Mouse (Mus musculus) CH12.LX (cell line): ENCODE data around the gene Rassf5. TPM values are rescaled to one million over a fixed set of nuclear protein-coding genes. Genes with fewer than 3 reads are reported as not detected.

Source experiments
- DNase-seq: peaks from one replicate; pipeline ENCODE4 v3.0.0-alpha.2; 2013; ENCODE audit errors: extremely low read depth
- H3K27ac ChIP-seq: 2 replicates; pipeline ENCODE4 v1.5.1; 2012; ENCODE audit warnings: low read depth, mild to moderate bottlenecking, control low read depth, moderate library complexity; ENCODE audit not compliant: insufficient read depth
- H3K27me3 ChIP-seq: replicated peaks from 2 replicates; pipeline ENCODE3; 2012; ENCODE audit warnings: inconsistent platforms
- H3K36me3 ChIP-seq, 2 experiments: replicated peaks in 1 of 2; 2 replicates each; pipeline versions ENCODE3 to v1.6.1; 2012; ENCODE audit warnings: inconsistent platforms in 1 of 2, low read length in 1 of 2, mild to moderate bottlenecking in 1 of 2, mixed read lengths in 1 of 2, moderate library complexity in 1 of 2; ENCODE audit not compliant: control insufficient read depth in 1 of 2, insufficient read depth in 1 of 2
- H3K4me1 ChIP-seq, 2 experiments: 2 replicates each; pipeline ENCODE4 v1.6.1; 2012; ENCODE audit warnings: inconsistent platforms in 1 of 2, moderate library complexity in 1 of 2; ENCODE audit not compliant: insufficient read depth in 2 of 2, control insufficient read depth in 1 of 2
- H3K4me2 ChIP-seq: 2 replicates; pipeline ENCODE4 v1.6.1; 2012; ENCODE audit warnings: low read depth, mild to moderate bottlenecking, control low read depth; ENCODE audit not compliant: poor library complexity, insufficient read depth, severe bottlenecking
- H3K4me3 ChIP-seq, 3 experiments: fragments of 150-350 bp in 1 of 3; sonication (generic) in 1 of 3; replicated peaks in 1 of 3; 2 replicates each; pipeline versions ENCODE3 to v1.5.1; 2011 to 2012; ENCODE audit warnings: low read depth in 2 of 3, low read length in 2 of 3, mild to moderate bottlenecking in 2 of 3, moderate library complexity in 2 of 3, control low read depth in 1 of 3, improper control_type of control experiment in 1 of 3, inconsistent platforms in 1 of 3, mixed read lengths in 1 of 3; ENCODE audit not compliant: poor library complexity in 1 of 3
- H3K79me2 ChIP-seq: replicated peaks from 2 replicates; pipeline ENCODE4 v1.6.1; 2012; ENCODE audit warnings: mild to moderate bottlenecking, moderate library complexity; ENCODE audit not compliant: control insufficient read depth, poor library complexity, insufficient read depth, severe bottlenecking; ENCODE audit errors: extremely low read depth
- H3K9ac ChIP-seq: 2 replicates; pipeline ENCODE4 v1.6.1; 2012; ENCODE audit warnings: low read depth, mild to moderate bottlenecking, control low read depth, moderate library complexity; ENCODE audit not compliant: insufficient read depth
- H3K9me3 ChIP-seq: replicated peaks from 2 replicates; pipeline ENCODE3; 2012; ENCODE audit warnings: low read length, inconsistent platforms, mixed read lengths
- CHD1 ChIP-seq: IDR thresholded peaks from 2 replicates; pipeline ENCODE4 v1.6.1; 2012; ENCODE audit warnings: low read depth, low read length, improper control_type of control experiment, inconsistent platforms
- CHD2 ChIP-seq: IDR thresholded peaks from 2 replicates; pipeline ENCODE4 v1.6.1; 2011; ENCODE audit warnings: low read length, improper control_type of control experiment
- CTCF ChIP-seq, 2 experiments: IDR thresholded peaks in 1 of 2; conservative IDR thresholded peaks in 1 of 2; 2 replicates each; pipeline ENCODE4 v1.5.1; 2011 to 2012; ENCODE audit warnings: low read depth in 2 of 2, low read length in 2 of 2, improper control_type of control experiment in 1 of 2, inconsistent platforms in 1 of 2, mild to moderate bottlenecking in 1 of 2, moderate library complexity in 1 of 2
- E2F4 ChIP-seq: IDR thresholded peaks from 2 replicates; pipeline ENCODE4 v1.6.1; 2011; ENCODE audit warnings: low read depth, low read length, improper control_type of control experiment; ENCODE audit not compliant: insufficient replicate concordance
- ELF1 ChIP-seq: IDR thresholded peaks from 2 replicates; pipeline ENCODE4 v1.6.1; 2014; ENCODE audit warnings: low read depth, mild to moderate bottlenecking, inconsistent platforms, low read length, improper control_type of control experiment
- EP300 ChIP-seq: IDR thresholded peaks from 2 replicates; pipeline ENCODE4 v1.6.1; 2011; ENCODE audit warnings: low read length, improper control_type of control experiment
- GABPA ChIP-seq: IDR thresholded peaks from 2 replicates; pipeline ENCODE4 v1.6.1; 2012; ENCODE audit warnings: low read depth, low read length, improper control_type of control experiment, inconsistent platforms; ENCODE audit not compliant: insufficient replicate concordance
- IRF4 ChIP-seq: IDR thresholded peaks from 2 replicates; pipeline ENCODE4 v1.6.1; 2014; ENCODE audit warnings: low read depth, mild to moderate bottlenecking, inconsistent platforms, low read length, improper control_type of control experiment
- JUN ChIP-seq: IDR thresholded peaks from 2 replicates; pipeline ENCODE4 v1.6.1; 2011; ENCODE audit warnings: low read depth, mild to moderate bottlenecking, low read length, improper control_type of control experiment, moderate library complexity; ENCODE audit not compliant: insufficient read depth
- JUND ChIP-seq: conservative IDR thresholded peaks from 2 replicates; pipeline ENCODE4 v1.6.1; 2011; ENCODE audit warnings: low read depth, low read length, improper control_type of control experiment
- KAT2A ChIP-seq: IDR thresholded peaks from 2 replicates; pipeline ENCODE4 v1.6.1; 2012; ENCODE audit warnings: low read length, improper control_type of control experiment, inconsistent platforms; ENCODE audit not compliant: insufficient replicate concordance
- MAFK ChIP-seq: IDR thresholded peaks from 2 replicates; pipeline ENCODE4 v1.6.1; 2011; ENCODE audit warnings: low read length, improper control_type of control experiment; ENCODE audit not compliant: insufficient replicate concordance
- MEF2A ChIP-seq: IDR thresholded peaks from 2 replicates; pipeline ENCODE4 v1.6.1; 2014; ENCODE audit warnings: low read depth, mild to moderate bottlenecking, inconsistent platforms, low read length, improper control_type of control experiment, borderline replicate concordance
- MYC ChIP-seq: IDR thresholded peaks from 2 replicates; pipeline ENCODE4 v1.6.1; 2011; ENCODE audit warnings: low read depth, mild to moderate bottlenecking, improper control_type of control experiment, low read length
- POLR2A ChIP-seq: IDR thresholded peaks from 2 replicates; pipeline ENCODE4 v1.6.1; 2011; ENCODE audit warnings: low read depth, mild to moderate bottlenecking, improper control_type of control experiment, low read length
- POLR2AphosphoS2 ChIP-seq: IDR thresholded peaks from 2 replicates; pipeline ENCODE4 v1.6.1; 2011; ENCODE audit warnings: low read depth, low read length, improper control_type of control experiment
- RAD21 ChIP-seq: IDR thresholded peaks from 2 replicates; pipeline ENCODE4 v1.6.1; 2011; ENCODE audit warnings: low read depth, mild to moderate bottlenecking, low read length, improper control_type of control experiment, moderate library complexity
- SIN3A ChIP-seq: IDR thresholded peaks from 2 replicates; pipeline ENCODE4 v1.6.1; 2012; ENCODE audit warnings: low read length, improper control_type of control experiment, inconsistent platforms
- TCF12 ChIP-seq: IDR thresholded peaks from 2 replicates; pipeline ENCODE4 v1.6.1; 2014; ENCODE audit warnings: low read depth, mild to moderate bottlenecking, inconsistent platforms, low read length, improper control_type of control experiment
- UBTF ChIP-seq: IDR thresholded peaks from 2 replicates; pipeline ENCODE4 v1.6.1; 2012; ENCODE audit warnings: low read depth, mild to moderate bottlenecking, inconsistent platforms, low read length, improper control_type of control experiment, moderate library complexity
- USF1 ChIP-seq: IDR thresholded peaks from 2 replicates; pipeline ENCODE4 v1.6.1; 2014; ENCODE audit warnings: low read depth, mild to moderate bottlenecking, inconsistent platforms, low read length, improper control_type of control experiment
- ZKSCAN1 ChIP-seq: IDR thresholded peaks from 2 replicates; pipeline ENCODE4 v1.6.1; 2012; ENCODE audit warnings: low read depth, inconsistent platforms, low read length, improper control_type of control experiment, borderline replicate concordance
- ZNF384 ChIP-seq: IDR thresholded peaks from 2 replicates; pipeline ENCODE4 v1.6.1; 2012; ENCODE audit warnings: low read depth, low read length, improper control_type of control experiment, inconsistent platforms
- dilution Hi-C: fragments of 300-500 bp; cut with MboI; formaldehyde crosslinking; loops from 2 replicates; pipeline ENCODE4 v1.14.3; 2020; ENCODE audit warnings: low sequenced_read_pairs; ENCODE audit not compliant: extremely low pct_unique_long_range_greater_than_20kb, extremely low pct_ligation_motif_present
- in situ Hi-C: fragments of 300-500 bp; cut with MboI; formaldehyde crosslinking; loops from 3 replicates; pipeline ENCODE4 v1.14.3; 2019; ENCODE audit warnings: low sequenced_read_pairs, low pct_ligation_motif_present, low pct_unique_long_range_greater_than_20kb, mixed read lengths
- polyA plus RNA-seq: library from polyadenylated mRNA; unstranded; fragments of >175 nt; gene quantifications from 2 replicates; pipeline ENCODE4 v1.2.1, GENCODE M21; 2012; ENCODE audit warnings: low read depth; ENCODE audit not compliant: insufficient read length
- total RNA-seq, 2 experiments: library from RNA; depleted of rRNA; stranded (reverse); fragments of 300-350 nt in 1 of 2; fragments of >200 nt in 1 of 2; gene quantifications; 2 replicates each; pipeline ENCODE4 v1.2.3; 2012 to 2014

Gene Rassf5
- total and polyA plus RNA-seq, 3 experiments, result 11.5 to 32.1 (median 16.3) TPM

DNA sequence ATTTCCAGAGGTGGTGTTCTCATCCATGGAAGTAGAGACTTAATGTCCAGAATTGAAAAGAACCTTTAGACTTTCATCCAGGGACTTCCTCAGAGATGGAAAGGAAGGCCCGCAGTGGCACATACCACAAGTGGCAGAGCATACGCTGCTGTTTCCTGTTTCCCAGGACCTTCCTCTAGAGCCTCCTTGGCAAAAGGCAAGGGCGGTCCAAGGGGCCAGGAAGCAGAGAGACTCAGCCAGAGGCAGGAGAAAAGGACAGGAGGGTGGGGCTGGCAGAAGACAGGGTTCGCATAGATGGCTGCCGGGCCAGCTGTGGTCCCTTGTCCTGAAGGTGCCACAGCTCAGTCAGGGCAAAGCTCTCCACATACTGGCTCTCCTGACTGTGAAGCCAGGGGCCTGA is 32.1 kb downstream of the Rassf5 start:
- dilution Hi-C loops (no loop called here), in situ Hi-C loops (no loop called here)
- peaks cover 4% of the 10 kb centered on the region for H3K27me3 ChIP-seq
- no peak for DNase-seq
- no peaks in the 10 kb centered on the region for H3K79me2 ChIP-seq
- H3K4me2 ChIP-seq, result no peak overlapping the region
- H3K4me1 ChIP-seq, result peaks cover 0 to 14% of the 10 kb centered on the region in 2 experiments; a peak in 2 of 4 replicates
- H3K9ac ChIP-seq, result no peak overlapping the region
- H3K9me3 ChIP-seq, result no peaks in the 10 kb centered on the region
- H3K27ac ChIP-seq, result no peak overlapping the region
- no peak overlapping the region for H3K4me3 ChIP-seq
- TF ChIP-seq USF1 (no peak), RAD21 (no peak), ELF1 (no peak), IRF4 (no peak), CHD2 (no peak), ZNF384 (no peak), E2F4 (no peak), CTCF (conservative IDR thresholded peaks at IDR 0.05 in 1 of 2, IDR thresholded peaks at IDR 0.05 in 1 of 2; ENCODE audit: low read depth in 2 of 2, low read length in 2 of 2) (no peak), POLR2A (no peak)
- no peaks in the 10 kb centered on the region for H3K36me3 ChIP-seq

DNA sequence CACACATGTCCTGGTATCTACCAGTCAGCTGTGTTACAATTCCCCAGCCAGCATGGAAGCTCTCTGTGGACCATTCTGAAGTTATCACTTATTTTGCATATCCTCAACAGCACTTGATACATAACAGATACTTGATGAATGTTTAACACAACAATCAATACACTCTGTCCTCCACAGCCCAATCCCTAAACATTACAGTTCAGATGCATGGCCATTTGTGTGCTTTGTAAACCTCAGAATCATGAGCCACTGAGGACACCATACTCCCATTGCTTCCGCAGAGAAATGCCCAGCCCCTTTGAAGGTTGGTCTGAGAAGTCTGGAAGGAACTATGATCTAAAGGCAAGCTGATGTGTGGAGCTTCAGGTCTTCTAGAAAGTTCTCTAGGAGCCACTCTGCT is 33.4 kb downstream of the Rassf5 start:
- H3K9ac ChIP-seq, result no peak overlapping the region
- TF ChIP-seq EP300 (no peak), SIN3A (no peak), ELF1 (no peak), MEF2A (no peak), POLR2AphosphoS2 (no peak), UBTF (no peak), MAFK (no peak), CHD1 (no peak), MYC (no peak), TCF12 (no peak), KAT2A (no peak), JUN (no peak), IRF4 (no peak), JUND (no peak), GABPA (no peak), CTCF (conservative IDR thresholded peaks at IDR 0.05 in 1 of 2, IDR thresholded peaks at IDR 0.05 in 1 of 2; ENCODE audit: low read depth in 2 of 2, low read length in 2 of 2) (no peak), ZKSCAN1 (no peak)
- TF ChIP-seq, all 38 proteins: peak for 0
- in situ Hi-C loops (no loop called here), dilution Hi-C loops (no loop called here)
- Histone ChIP-seq H3K27me3 (peaks cover 2% of the 10 kb centered on the region), H3K4me1 (peaks cover under 1 to 14% of the 10 kb centered on the region in 2 experiments; a peak in 2 of 4 replicates), H3K36me3 (no peaks in the 10 kb centered on the region), H3K27ac (no peak overlapping the region), H3K4me2 (no peak overlapping the region), H3K79me2 (no peaks in the 10 kb centered on the region), H3K9me3 (no peaks in the 10 kb centered on the region), H3K4me3 (no peak overlapping the region)
- DNase-seq, result no peak
